Mouse (Mus musculus): ENCODE results near the gene Tpst2. TPM values are rescaled to one million over a fixed set of nuclear protein-coding genes. Genes with fewer than 3 reads are reported as not detected.

Tpst2 gene
- polyA plus RNA-seq, 1 experiment from 2014 or later, result 29.0 TPM

DNA sequence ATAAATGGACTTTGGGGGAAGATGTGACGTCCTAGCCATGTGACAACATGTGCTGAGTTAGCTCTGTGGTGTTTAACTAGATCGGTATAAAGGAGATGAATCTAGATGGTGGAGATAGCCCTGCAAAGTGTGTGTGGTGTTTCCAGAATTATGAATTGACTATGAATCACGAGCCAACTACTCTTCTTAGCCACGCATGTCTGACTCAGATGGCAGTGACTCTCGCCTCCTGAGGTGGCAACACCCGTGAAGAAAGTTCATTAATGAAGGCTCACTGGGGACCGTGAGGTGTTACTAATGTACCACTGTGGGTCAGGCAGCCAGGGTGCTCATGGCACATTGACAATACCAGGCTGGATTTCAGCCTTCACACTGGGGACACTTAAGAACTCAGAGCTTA, 12.4 kb upstream of the Tpst2 start:
- Histone ChIP-seq H3K4me1 (replicated peaks; ENCODE audit: control insufficient read depth, insufficient read depth, low read length) (no peaks in the 10 kb centered on the region), H3K27ac (no peak overlapping the region), H3K4me3 (replicated peaks; ENCODE audit: low read length) (no peak overlapping the region), H3K4me2 (replicated peaks) (no peak overlapping the region), H3K9me3 (ENCODE audit: control insufficient read depth, low read length) (no peaks in the 10 kb centered on the region), H3K36me3 (replicated peaks; ENCODE audit: control insufficient read depth, insufficient read depth) (no peaks in the 10 kb centered on the region), H3K27me3 (ENCODE audit: control insufficient read depth, insufficient read depth, low read length) (no peaks in the 10 kb centered on the region), H3K9ac (no peak overlapping the region)
- ATAC-seq (ENCODE audit: low FRiP score) (no peak), DNase-seq (ENCODE audit: low spot score) (no peak)
- WGBS, result 91% methylated on average over 7 of the region's 7 CpGs

DNA sequence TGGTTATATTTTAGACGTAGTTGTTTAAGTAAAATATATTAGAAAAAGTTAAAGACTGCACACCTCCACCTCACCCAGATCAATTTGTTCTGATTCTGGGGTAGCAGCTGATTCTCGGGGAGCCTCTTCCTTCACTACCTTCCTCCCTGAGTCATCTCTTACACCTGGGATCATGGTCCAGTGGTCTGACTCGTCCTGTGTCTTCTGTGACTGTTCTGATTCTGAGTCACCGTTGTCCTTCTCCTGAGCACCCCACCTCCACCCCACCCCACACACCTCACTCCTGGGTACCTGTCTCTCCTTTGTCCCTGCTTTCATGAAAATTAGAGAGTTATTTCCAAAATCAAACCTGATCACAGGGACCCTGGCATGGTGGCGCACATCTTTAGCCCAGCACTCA, 11.4 kb upstream of the Tpst2 start:
- Histone ChIP-seq H3K4me3 (replicated peaks; ENCODE audit: low read length) (no peak overlapping the region), H3K36me3 (replicated peaks; ENCODE audit: control insufficient read depth, insufficient read depth) (no peaks in the 10 kb centered on the region), H3K9ac (no peak overlapping the region), H3K4me2 (replicated peaks) (no peak overlapping the region), H3K27me3 (ENCODE audit: control insufficient read depth, insufficient read depth, low read length) (no peaks in the 10 kb centered on the region), H3K4me1 (replicated peaks; ENCODE audit: control insufficient read depth, insufficient read depth, low read length) (no peaks in the 10 kb centered on the region), H3K27ac (no peak overlapping the region), H3K9me3 (ENCODE audit: control insufficient read depth, low read length) (no peaks in the 10 kb centered on the region)
- 87% methylated on average over 5 of the region's 5 CpGs for WGBS
- no peak for DNase-seq (ENCODE audit: low spot score)
- ATAC-seq (ENCODE audit: low FRiP score), result no peak

DNA sequence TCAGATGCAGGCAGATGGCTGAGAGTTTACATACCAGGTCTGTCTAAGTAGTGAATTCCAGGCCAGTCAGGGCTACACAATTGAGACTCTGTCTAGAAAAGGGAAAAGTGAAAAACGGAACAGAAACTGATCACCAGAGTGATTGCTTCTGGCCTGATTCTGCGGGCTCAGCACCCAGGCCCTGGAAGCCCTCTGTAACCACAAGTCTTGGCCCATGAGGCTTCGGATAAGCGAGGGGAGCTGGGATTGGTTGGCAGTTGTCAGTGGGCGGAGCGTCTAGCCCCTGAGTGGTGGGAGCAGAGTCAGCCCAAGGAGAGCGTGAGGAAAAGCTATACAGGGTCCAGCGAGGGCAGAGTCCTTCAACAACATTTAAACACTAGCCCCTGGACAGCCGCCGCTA, 11.0 kb upstream of the Tpst2 start:
- WGBS, result 10% methylated on average over 10 of the region's 10 CpGs
- Histone ChIP-seq H3K4me1 (replicated peaks; ENCODE audit: control insufficient read depth, insufficient read depth, low read length) (peaks cover 4% of the 10 kb centered on the region; the same call in 1 of the 2 replicates), H3K4me3 (replicated peaks; ENCODE audit: low read length) (no peak overlapping the region), H3K4me2 (replicated peaks) (no peak overlapping the region), H3K9ac (no peak overlapping the region), H3K36me3 (replicated peaks; ENCODE audit: control insufficient read depth, insufficient read depth) (no peaks in the 10 kb centered on the region), H3K27ac (no peak overlapping the region), H3K27me3 (ENCODE audit: control insufficient read depth, insufficient read depth, low read length) (no peaks in the 10 kb centered on the region), H3K9me3 (ENCODE audit: control insufficient read depth, low read length) (no peaks in the 10 kb centered on the region)
- DNase-seq (ENCODE audit: low spot score), result no peak
- ATAC-seq (ENCODE audit: low FRiP score), result no peak

DNA sequence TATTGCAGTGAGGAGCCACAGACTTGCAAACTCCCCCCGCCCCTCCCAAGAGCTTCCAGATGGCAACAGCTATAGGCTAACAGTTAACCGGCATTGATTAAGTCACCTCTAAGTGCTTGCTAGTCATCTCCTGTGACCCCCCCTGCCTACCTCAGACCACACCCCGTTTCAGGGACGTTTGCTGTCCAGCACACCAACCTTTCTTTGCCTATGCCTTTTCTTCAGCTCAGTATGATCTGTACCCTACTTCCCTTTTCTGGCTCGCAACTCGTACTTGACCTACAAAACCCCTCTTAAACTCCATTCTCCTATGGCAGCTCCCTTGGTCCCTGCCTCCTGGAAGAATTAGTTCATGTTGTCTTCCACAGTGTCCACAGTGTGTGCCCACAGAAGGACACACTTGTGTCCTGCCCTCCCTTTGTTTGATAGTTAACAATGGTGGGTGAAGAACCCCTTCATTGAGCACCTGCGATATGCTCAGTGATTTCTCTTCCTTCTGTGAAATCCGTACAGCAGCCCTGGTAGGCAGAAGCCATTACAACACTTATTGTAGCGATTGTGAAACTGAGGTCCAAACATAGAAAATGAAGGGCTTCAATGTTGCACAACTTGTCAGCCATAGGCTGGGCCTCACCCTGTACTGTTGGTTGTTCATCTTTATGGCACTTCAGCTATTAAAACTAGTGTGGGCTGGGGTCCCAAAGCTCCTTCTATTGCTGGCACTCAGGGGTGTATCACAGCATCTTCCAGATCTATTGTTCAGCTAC, 10.3 kb upstream of the Tpst2 start:
- Histone ChIP-seq H3K4me2 (replicated peaks) (no peak overlapping the region), H3K27me3 (ENCODE audit: control insufficient read depth, insufficient read depth, low read length) (no peaks in the 10 kb centered on the region), H3K4me3 (replicated peaks; ENCODE audit: low read length) (no peak overlapping the region), H3K27ac (no peak overlapping the region), H3K36me3 (replicated peaks; ENCODE audit: control insufficient read depth, insufficient read depth) (no peaks in the 10 kb centered on the region), H3K9ac (no peak overlapping the region), H3K9me3 (ENCODE audit: control insufficient read depth, low read length) (no peaks in the 10 kb centered on the region), H3K4me1 (replicated peaks; ENCODE audit: control insufficient read depth, insufficient read depth, low read length) (peaks cover 10% of the 10 kb centered on the region; the same call in 1 of the 2 replicates)
- DNase-seq (ENCODE audit: low spot score), result no peak
- no peak for ATAC-seq (ENCODE audit: low FRiP score)
- 69% methylated on average over 9 of the region's 9 CpGs for WGBS

DNA sequence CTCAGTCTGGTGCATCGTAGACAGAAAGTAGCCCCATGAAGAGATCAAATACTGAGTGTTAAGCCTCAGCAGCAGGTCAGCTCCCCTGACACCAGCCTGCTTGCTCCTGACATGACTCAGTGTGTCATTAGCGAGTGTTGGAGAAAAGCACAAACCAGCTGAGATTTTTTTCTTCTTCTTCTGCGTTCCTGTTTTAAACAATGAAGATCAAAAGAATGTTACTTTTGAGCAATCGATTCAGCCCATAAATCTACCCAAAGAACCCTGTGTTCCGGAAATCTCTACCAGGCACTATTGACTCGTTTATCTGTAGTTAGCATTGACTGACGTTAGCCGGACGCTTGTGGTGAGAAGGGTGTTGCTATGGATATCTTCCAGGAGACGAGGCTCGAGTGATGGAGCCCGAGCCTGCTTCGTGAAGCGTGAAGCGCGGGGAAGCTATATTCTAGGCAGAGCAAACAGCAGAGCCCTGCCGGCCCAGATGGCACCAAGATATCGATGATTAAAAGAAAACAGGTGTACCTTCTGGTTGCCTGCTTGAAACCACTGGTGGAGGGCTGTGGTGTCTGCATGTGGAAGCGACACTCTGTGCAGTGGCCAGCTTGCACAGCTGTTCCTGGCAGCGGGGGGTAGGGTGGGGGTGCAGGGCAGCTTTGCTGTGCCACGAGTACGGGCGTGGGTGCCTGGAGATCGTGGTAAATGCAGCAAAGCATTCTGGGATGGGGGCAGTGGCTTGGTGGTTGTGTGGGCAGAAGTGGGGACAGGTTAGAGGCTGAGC, 5.5 kb upstream of the Tpst2 start:
- H3K4me3 ChIP-seq (replicated peaks; ENCODE audit: low read length), result no peak overlapping the region
- no peaks in the 10 kb centered on the region for H3K36me3 ChIP-seq (replicated peaks; ENCODE audit: control insufficient read depth, insufficient read depth)
- H3K9me3 ChIP-seq (ENCODE audit: control insufficient read depth, low read length), result no peaks in the 10 kb centered on the region
- no peaks in the 10 kb centered on the region for H3K27me3 ChIP-seq (ENCODE audit: control insufficient read depth, insufficient read depth, low read length)
- ATAC-seq (ENCODE audit: low FRiP score) (0 out of 2 replicates have a peak, but pooled peaks have one; percentile 55), DNase-seq (ENCODE audit: low spot score) (peak; percentile 57)
- H3K9ac ChIP-seq, result peak overlapping the region; percentile 48; the same call in 1 of the 2 replicates
- H3K27ac ChIP-seq, result peak overlapping the region; percentile 44
- H3K4me1 ChIP-seq (replicated peaks; ENCODE audit: control insufficient read depth, insufficient read depth, low read length), result peaks cover 12% of the 10 kb centered on the region; the same call in 1 of the 2 replicates
- peak overlapping the region; percentile 34 for H3K4me2 ChIP-seq (replicated peaks)
- 21% methylated on average over 24 of the region's 24 CpGs for WGBS

DNA sequence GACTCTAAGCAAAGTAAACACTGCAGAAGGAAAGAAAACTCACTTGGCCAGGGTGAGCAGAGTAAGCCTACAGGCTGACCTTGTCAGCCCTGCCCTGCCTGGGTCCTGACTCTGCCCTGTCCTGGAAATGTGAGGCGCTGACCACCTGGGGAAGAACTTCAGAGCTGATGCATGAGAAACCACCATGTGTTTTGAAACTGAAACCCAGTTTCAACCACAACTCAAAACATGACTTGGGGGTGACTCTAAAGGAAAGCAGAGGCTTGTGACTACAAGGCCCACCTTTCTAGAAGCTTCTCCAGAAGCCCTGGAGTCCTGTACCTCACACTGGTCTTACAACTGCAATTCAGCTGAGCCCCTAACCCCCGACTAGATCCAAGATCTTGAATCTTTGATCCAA, 3.6 kb upstream of the Tpst2 start:
- H3K9me3 ChIP-seq (ENCODE audit: control insufficient read depth, low read length), result no peaks in the 10 kb centered on the region
- WGBS, result 69% methylated on average over 2 of the region's 2 CpGs
- no peak overlapping the region for H3K4me2 ChIP-seq (replicated peaks)
- no peak for ATAC-seq (ENCODE audit: low FRiP score)
- peaks cover 18% of the 10 kb centered on the region for H3K4me1 ChIP-seq (replicated peaks; ENCODE audit: control insufficient read depth, insufficient read depth, low read length)
- H3K27ac ChIP-seq, result no peak overlapping the region
- H3K27me3 ChIP-seq (ENCODE audit: control insufficient read depth, insufficient read depth, low read length), result no peaks in the 10 kb centered on the region
- H3K4me3 ChIP-seq (replicated peaks; ENCODE audit: low read length), result no peak overlapping the region
- DNase-seq (ENCODE audit: low spot score), result no peak
- H3K9ac ChIP-seq, result no peak overlapping the region
- no peaks in the 10 kb centered on the region for H3K36me3 ChIP-seq (replicated peaks; ENCODE audit: control insufficient read depth, insufficient read depth)

DNA sequence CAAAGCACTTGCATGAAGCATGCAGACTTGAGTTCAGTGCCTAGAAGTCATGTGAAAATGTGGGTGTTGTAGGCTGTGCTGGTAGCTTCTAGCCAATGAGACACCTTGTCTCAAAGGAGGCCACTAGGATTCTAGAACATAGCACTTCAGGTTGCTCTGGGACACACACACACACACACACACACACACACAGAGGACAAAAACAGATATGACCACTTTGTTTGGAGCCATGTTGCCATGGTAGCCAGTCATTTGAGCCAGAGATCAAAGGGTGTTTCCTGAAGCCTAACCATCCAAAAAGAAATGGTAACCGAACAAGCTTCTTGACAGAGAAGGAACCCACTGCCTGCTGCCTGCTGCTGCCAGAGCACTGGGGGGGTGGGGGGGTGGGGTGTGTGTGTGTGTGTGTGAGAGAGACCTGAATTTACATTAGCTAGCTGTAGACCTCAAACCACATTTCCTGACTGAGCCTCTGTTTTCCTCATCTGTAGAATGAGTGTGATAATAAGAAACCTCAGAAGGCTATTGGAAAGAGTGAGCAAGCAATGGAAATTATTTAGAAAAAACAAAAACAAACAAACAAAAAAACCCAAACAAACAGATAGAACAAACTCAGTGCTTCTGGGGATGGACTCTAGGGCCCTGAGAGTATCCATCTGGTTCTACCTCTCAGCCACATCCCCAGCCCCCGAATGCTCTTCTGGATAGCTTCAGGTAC, 2.6 kb upstream of the Tpst2 start:
- Histone ChIP-seq H3K9ac (no peak overlapping the region), H3K27ac (no peak overlapping the region), H3K36me3 (replicated peaks; ENCODE audit: control insufficient read depth, insufficient read depth) (no peaks in the 10 kb centered on the region), H3K4me3 (replicated peaks; ENCODE audit: low read length) (no peak overlapping the region), H3K4me1 (replicated peaks; ENCODE audit: control insufficient read depth, insufficient read depth, low read length) (peaks cover 24% of the 10 kb centered on the region), H3K4me2 (replicated peaks) (no peak overlapping the region), H3K27me3 (ENCODE audit: control insufficient read depth, insufficient read depth, low read length) (no peaks in the 10 kb centered on the region), H3K9me3 (ENCODE audit: control insufficient read depth, low read length) (no peaks in the 10 kb centered on the region)
- ATAC-seq (ENCODE audit: low FRiP score) (no peak), DNase-seq (ENCODE audit: low spot score) (no peak)
- 46% methylated on average over 2 of the region's 2 CpGs for WGBS

DNA sequence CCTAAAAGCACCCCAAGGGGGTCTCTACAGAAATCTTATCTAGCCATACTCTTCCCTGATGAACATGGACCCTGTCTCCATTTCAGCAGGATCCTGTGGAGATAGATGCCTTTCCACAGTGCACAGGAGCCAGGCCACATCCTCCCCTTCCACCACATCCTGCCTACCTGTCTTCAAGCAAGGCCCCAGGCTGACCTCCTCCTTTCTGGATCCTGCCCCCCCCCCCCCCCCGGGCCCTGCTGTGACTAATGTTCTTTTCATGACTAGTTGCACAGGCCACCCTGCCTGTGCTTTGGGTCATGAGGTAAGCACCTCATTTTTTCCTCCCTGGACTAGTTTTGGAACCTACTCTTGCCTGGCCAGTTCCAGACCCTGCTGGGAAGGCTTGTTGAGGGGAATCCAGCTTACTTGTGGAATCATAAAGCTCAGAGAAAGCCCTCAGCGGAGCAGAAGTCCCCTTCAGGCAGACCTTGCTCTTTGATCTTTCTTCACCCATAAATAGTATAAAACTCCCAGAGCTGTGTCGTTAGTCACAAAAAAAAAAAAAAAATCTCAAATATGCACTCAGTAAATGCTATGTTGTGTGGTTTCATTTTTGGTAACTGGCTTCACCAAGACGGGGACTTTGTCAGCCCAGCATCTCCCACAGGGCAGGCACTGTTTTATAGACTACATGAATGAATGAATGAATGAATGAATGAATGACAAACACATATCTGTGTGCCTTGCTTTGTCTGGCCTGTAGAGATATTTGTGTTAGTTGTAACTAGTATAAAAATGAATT, 1.3 kb upstream of the Tpst2 start:
- H3K27ac ChIP-seq, result no peak overlapping the region
- no peaks in the 10 kb centered on the region for H3K9me3 ChIP-seq (ENCODE audit: control insufficient read depth, low read length)
- peaks cover 23% of the 10 kb centered on the region for H3K4me1 ChIP-seq (replicated peaks; ENCODE audit: control insufficient read depth, insufficient read depth, low read length)
- ATAC-seq (ENCODE audit: low FRiP score) (no peak), DNase-seq (ENCODE audit: low spot score) (no peak)
- WGBS, result 65% methylated on average over 4 of the region's 4 CpGs
- H3K4me3 ChIP-seq (replicated peaks; ENCODE audit: low read length), result no peak overlapping the region
- H3K27me3 ChIP-seq (ENCODE audit: control insufficient read depth, insufficient read depth, low read length), result no peaks in the 10 kb centered on the region
- no peaks in the 10 kb centered on the region for H3K36me3 ChIP-seq (replicated peaks; ENCODE audit: control insufficient read depth, insufficient read depth)
- H3K4me2 ChIP-seq (replicated peaks), result peak overlapping the region; percentile 94
- H3K9ac ChIP-seq, result no peak overlapping the region

All from hindbrain, embryonic 14.5 days (tissue).